Mouse (Mus musculus) stomach, embryonic 16.5 days (tissue): ENCODE measurements around the gene Mcpt9. TPM values are rescaled to one million over a fixed set of nuclear protein-coding genes. Genes with fewer than 3 reads are reported as not detected.
"Not testable (repeated sequence)": the region's sequence is repeated elsewhere in the genome, so short reads cannot be mapped to it uniquely, and the experiment has no call there.

Experiments used
- ATAC-seq: fragments of 200-750 bp; cut with Nextera tagmentation; 2 replicates; pipeline ENCODE4 v1.8.0; 2017; ENCODE audit warnings: moderate number of reproducible peaks, moderate TSS enrichment; ENCODE audit not compliant: insufficient read depth, low FRiP score
- H3K27ac ChIP-seq: fragments of 300-500 bp; sonication (generic); 2 replicates; pipeline ENCODE4 v1.5.1; 2014; ENCODE audit warnings: low read length
- H3K27me3 ChIP-seq: fragments of 300-500 bp; sonication (generic); 2 replicates; pipeline ENCODE4 v1.6.1; 2014; ENCODE audit warnings: low read length, control low read depth, mixed read lengths; ENCODE audit not compliant: control insufficient read depth, insufficient read depth
- H3K36me3 ChIP-seq: fragments of 300-500 bp; sonication (generic); 2 replicates; pipeline ENCODE4 v1.6.1; 2014; ENCODE audit warnings: low read length; ENCODE audit not compliant: control insufficient read depth, insufficient read depth
- H3K4me1 ChIP-seq: fragments of 300-500 bp; sonication (generic); 2 replicates; pipeline ENCODE4 v1.6.1; 2014; ENCODE audit warnings: low read length, control low read depth, mixed read lengths; ENCODE audit not compliant: control insufficient read depth, insufficient read depth
- H3K4me2 ChIP-seq: fragments of 300-500 bp; sonication (generic); 2 replicates; pipeline ENCODE4 v1.6.1; 2014; ENCODE audit warnings: low read depth, low read length, mixed read lengths
- H3K4me3 ChIP-seq: fragments of 300-500 bp; sonication (generic); replicated peaks from 2 replicates; pipeline ENCODE4 v1.5.1; 2014; ENCODE audit warnings: mild to moderate bottlenecking, low read length
- H3K9ac ChIP-seq: fragments of 300-500 bp; sonication (generic); 2 replicates; pipeline ENCODE4 v1.6.1; 2014; ENCODE audit warnings: low read length
- H3K9me3 ChIP-seq: fragments of 300-500 bp; sonication (generic); replicated peaks from 2 replicates; pipeline ENCODE4 v1.6.1; 2016; ENCODE audit warnings: low read length, control low read depth; ENCODE audit not compliant: control insufficient read depth
- WGBS: fragments of 180-500 bp; shearing (Covaris S2); extraction: QIAGEN DNeasy Blood & Tissue Kit; methylation state at CpG from one replicate; pipeline ENCODE4 v1.1.7; 2014; 5-methylcytosine and 5-hydroxymethylcytosine counted together
- polyA plus RNA-seq: library from polyadenylated mRNA; unstranded; fragments of >200 nt; fragmentation: Nextera tagmentation; extraction: Ambion mirVana; gene quantifications from 2 replicates; pipeline ENCODE4 v1.2.1, GENCODE M21; 2015

The Mcpt9 gene
- polyA plus RNA-seq, 1 experiment from 2014 or later = not detected

GRCm38 (mm10) chr14:56013147-56013546 is 17.1 kb downstream of the Mcpt9 start:
- H3K36me3 ChIP-seq = no peaks in the 10 kb centered on the region
- WGBS = 68% methylated on average over 3 of the region's 3 CpGs

DNA sequence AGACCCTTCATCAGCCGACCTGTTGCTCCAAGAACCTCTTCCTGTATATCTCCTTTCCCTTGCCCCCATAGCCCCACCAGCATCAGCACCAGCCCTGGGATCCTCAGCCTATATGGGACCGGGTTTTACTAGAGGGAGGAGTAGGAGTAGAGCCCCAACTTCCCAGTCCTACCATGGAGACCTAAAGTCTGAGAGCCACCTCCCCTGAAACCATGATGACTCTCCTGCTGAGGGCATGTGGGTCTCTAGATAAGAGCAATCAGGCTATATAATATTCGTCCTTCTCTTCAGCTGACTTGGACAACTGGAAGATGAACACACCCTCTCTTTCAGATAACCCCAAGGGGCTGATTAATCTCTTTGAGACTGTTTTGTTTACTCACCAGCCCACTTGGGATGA is 42.8 kb downstream of the Mcpt9 start:
- H3K9ac ChIP-seq, H3K4me1 ChIP-seq, H3K4me3 ChIP-seq, H3K4me2 ChIP-seq, ATAC-seq, H3K27me3 ChIP-seq, H3K36me3 ChIP-seq, H3K27ac ChIP-seq, H3K9me3 ChIP-seq: not testable (repeated sequence)
- 65% methylated on average over 1 of the region's 3 CpGs for WGBS

More at GRCm38 (mm10) chr14:56013147-56013546, 17.1 kb downstream of the Mcpt9 start:
- no peak for ATAC-seq
- Histone ChIP-seq H3K4me3 (no peak overlapping the region), H3K27ac (no peak overlapping the region), H3K27me3 (no peaks in the 10 kb centered on the region), H3K9ac (no peak overlapping the region), H3K4me1 (no peaks in the 10 kb centered on the region), H3K9me3 (no peaks in the 10 kb centered on the region), H3K4me2 (no peak overlapping the region)

Other genes with a start within 250 kb of the Mcpt9 start
- 7.7 and 8.2 TPM in 2 replicates for gene Adcy4, start 246.4 kb downstream of the Mcpt9 start, polyA plus RNA-seq
- 32.7 and 34.4 TPM in 2 replicates for gene Ripk3, start 241.6 kb downstream of the Mcpt9 start, polyA plus RNA-seq
- gene Nfatc4, start 207.4 kb downstream of the Mcpt9 start, polyA plus RNA-seq = 32.9 and 33.9 TPM in 2 replicates
- 18.0 and 19.3 TPM in 2 replicates for gene Nynrin, start 176.5 kb downstream of the Mcpt9 start, polyA plus RNA-seq
- 0.45 and 0.66 TPM in 2 replicates for gene Cbln3, start 146.1 kb downstream of the Mcpt9 start, polyA plus RNA-seq
- gene Khnyn, start 145.5 kb downstream of the Mcpt9 start, polyA plus RNA-seq = 18.5 and 21.7 TPM in 2 replicates
- gene Sdr39u1, start 130.2 kb downstream of the Mcpt9 start, polyA plus RNA-seq = 65.5 and 66.5 TPM in 2 replicates
- 18.9 and 33.3 TPM in 2 replicates for gene Cma1, start 85.8 kb downstream of the Mcpt9 start, polyA plus RNA-seq
- not detected in 2 replicates for gene Cma2, start 79.5 kb downstream of the Mcpt9 start, polyA plus RNA-seq
- 0.22 and 0.48 TPM in 2 replicates for gene Mcpt1, start 12.5 kb downstream of the Mcpt9 start, polyA plus RNA-seq
- 0.65 and 0.75 TPM in 2 replicates for gene Mcpt2, start 11.5 kb upstream of the Mcpt9 start, polyA plus RNA-seq
- 1.5 and 2.1 TPM in 2 replicates for gene Mcpt4, start 31.8 kb upstream of the Mcpt9 start, polyA plus RNA-seq
- 2.1 and 4.3 TPM in 2 replicates for gene Mcpt8, start 54.8 kb upstream of the Mcpt9 start, polyA plus RNA-seq
- gene Ctsg, start 72.1 kb upstream of the Mcpt9 start, polyA plus RNA-seq = 0.92 and 1.7 TPM in 2 replicates
- gene Gzme, start 90.1 kb upstream of the Mcpt9 start, polyA plus RNA-seq = not detected in 2 replicates
- not detected in 2 replicates for gene Gzmd, start 102.1 kb upstream of the Mcpt9 start, polyA plus RNA-seq
- gene Gzmg, start 129.1 kb upstream of the Mcpt9 start, polyA plus RNA-seq = not detected in 2 replicates
- not detected in 2 replicates for gene Gzmn, start 144.1 kb upstream of the Mcpt9 start, polyA plus RNA-seq
- gene Gzmf, start 180.9 kb upstream of the Mcpt9 start, polyA plus RNA-seq = not detected in 2 replicates
- gene Gzmc, start 204.2 kb upstream of the Mcpt9 start, polyA plus RNA-seq = not detected in 2 replicates
- 1.6 and 1.9 TPM in 2 replicates for gene Gzmb, start 231.8 kb upstream of the Mcpt9 start, polyA plus RNA-seq